Mouse (Mus musculus) urinary bladder, postnatal 36 days (tissue): ENCODE measurements at regions not wholly inside any gene's neighbourhood (a gene's known extent, or its start where the extent isn't known, plus 50 kb on each side); places are given as distances from the start of the nearest gene placed in this dataset.

Source experiments
- DNase-seq, 2 experiments: peaks; one replicate each; pipeline ENCODE4 v3.0.0; 2022; ENCODE audit warnings: low spot score in 2 of 2, mixed read lengths in 1 of 2

DNA sequence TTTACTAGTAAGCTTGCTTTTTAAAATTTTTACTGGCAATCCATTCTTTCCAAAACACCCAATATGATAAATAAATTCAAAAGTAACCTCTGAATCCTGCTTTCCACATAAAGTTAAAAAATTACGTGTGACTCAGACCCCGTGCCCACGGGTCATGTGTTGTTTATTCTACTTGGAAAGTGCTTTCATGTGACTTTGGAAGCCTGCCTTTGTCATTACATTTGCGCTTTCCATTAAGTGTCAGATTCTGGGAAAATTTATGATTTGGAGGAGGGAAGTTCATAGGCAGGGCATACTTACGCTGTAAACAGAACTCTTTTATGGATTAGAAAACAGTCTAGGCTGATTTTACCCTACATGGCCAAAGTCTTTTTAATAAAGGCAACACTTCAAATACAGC, 466.8 kb upstream of the Adamts5 start:
- no peak for DNase-seq

DNA sequence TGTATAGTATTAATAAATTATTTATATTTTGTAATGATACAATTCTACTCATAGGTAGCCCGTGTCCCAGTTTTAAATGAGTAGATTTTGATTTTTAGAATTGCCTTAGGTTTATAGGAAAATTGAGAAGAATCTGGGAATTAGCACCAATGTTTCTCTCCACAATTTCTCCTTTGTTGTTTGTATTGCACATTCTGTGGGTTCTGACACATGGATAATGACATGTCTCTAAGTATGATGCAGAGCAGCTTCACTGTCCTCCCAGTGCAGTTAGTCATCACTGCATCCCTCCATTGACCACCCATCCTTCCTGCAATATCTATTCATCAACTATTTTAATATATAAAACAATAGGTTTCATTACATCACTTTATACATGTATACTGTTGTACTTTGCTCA, 464.6 kb upstream of the Adamts5 start:
- no peak for DNase-seq

DNA sequence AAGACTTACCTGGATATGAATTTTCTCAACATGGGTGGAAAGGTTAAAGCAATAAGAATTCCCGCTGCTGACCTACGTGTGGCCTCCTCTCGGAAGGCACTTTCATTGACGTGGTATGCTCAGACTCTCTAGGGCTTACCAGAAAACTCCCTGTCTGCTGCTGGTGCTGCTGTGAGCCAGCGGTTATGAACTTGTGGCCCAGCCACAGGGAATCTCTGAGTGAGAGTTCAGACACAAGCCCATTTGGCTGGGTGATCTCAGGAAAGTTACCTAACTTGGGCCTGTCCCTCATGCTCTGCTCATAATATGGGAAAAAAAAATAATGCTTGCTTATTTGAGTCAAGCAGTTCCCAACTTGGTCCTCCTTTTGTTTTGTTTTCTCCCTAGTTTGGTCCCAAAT, 459.5 kb upstream of the Adamts5 start:
- no peak for DNase-seq

GRCm38 (mm10) chr16:86355036-86355435, 453.4 kb upstream of the Adamts5 start:
- DNase-seq = no peak

DNA sequence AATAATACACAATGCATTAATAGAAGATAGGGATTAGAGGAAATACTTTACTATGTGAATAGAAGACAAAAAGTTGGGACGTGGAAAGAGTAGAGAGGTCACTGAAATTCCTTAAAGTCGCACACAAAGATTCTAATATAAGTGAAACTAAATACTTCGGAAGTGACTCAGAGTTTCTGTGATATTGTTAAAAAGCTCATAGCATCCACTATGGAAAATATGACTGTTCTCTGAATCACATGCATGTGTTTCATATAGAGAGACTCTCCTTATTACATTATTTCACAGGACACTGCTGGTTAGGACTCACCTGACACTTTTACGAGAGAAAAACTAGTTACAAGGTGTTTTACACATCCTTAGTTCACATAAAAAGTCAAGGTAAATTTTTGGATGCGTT, 446.1 kb upstream of the Adamts5 start:
- DNase-seq = no peak

- DNase-seq = no peak
These were observed 445.3 kb upstream of the Adamts5 start for GRCm38 (mm10) chr16:86346916-86347315.

DNA sequence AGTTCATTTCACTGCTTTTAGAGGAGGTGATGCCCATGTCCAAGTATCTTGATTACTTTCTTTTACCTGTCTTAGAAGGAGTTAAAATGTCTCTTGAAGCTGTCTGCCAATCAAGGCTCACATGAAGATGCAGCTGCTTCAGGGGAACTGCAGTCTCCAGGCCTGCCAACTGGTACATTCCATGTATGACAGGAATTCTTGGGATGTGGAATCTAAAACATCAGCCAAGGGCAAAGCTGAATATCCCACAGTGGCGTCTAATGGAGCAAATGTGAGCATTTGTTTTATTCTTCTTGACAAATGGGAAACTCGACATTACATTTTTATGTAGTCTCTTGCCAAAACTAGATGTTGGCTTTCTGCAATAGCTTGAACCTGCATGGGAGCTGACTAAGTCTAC, 438.7 kb upstream of the Adamts5 start:
- DNase-seq = no peak

DNA sequence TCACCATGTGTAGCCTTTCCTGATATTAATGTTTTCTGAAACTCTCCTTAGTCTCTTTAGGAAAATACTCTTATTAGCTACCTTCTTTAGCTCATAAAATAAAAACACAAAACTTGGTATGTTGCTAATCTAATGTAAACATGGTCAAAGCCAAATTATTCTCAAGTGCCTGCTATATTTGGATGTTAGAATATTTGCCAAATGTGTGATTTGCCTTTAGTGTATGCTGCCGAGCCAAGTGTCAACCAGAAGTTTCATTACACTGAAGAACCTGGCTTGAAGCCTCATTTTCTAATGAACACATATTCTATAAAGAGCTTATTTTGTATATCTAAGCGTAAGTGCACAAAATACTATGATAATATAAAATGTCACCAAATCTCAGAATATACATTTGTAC, 423.8 kb upstream of the Adamts5 start:
- DNase-seq = no peak

DNA sequence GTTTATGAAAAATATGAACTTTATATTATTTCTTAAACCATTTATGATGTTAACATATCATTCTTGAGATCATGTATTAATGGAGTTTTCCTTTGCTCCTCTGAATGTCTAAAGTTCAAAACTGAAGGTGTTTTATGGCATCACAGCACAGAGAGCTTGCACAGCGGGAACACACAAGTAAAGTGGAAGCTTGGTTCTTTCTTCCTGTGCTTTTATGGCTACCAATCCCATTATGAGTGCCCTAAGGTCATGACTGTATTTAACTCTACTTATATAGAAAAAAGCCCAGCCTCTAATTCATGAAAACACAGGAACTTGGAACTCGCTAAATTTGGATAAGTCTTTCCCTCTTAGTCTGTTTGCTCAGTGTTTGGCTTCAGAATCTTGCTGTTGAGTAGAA, 417.3 kb upstream of the Adamts5 start:
- DNase-seq = no peak

GRCm38 (mm10) chr16:86309696-86310095, 408.1 kb upstream of the Adamts5 start:
- no peak for DNase-seq

GRCm38 (mm10) chr16:86303869-86304268, 402.2 kb upstream of the Adamts5 start:
- DNase-seq = no peak

DNA sequence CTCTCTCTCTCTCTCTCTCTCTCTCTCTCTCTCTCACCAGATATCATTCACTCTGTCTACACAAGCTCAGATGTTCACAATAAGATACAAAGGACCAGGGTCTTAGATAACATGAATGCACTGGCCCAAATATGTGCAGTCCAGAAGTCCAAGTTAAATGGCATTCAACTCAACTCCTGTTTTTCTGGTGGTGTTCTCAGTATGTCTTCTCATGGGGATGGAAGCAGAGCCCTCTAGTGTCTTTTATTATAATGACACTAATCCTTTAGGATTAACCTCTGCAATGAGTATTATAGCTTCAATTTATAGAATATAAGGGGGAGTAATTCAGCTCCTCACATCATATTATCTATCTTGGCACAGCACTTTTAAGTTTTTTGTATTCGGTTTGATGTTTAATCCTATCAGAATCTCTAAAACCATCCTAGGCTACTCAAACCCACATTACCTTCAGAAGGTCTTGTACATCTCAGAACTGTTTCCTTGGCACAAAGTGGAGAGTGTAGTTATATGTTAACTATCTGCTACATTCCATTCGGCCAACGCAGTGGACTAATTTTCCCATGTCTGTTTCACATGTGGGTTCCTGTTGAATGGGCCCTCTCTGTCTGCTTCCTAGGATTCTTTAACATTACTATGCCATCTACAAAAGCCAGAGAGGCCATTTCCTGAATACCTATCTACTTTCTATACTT, 401.0 kb upstream of the Adamts5 start:
- no peak for DNase-seq

DNA sequence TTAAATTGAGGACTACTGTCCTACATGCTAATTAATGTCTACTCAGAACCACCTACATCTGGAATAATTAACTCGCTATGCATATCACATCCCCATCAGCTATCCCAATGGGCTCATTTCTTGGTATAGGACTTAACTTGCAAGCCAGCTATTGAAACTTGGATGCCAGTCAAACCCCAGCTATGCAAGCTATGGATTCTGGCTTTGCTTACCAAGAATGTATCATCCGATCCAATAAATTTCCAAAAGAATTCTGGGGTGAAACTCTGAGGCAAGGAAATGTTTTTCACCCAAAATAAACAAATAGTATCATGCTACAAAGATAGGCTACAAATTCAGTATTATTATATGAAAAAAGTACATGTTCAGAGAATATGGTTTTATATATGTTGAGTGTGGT, 392.8 kb upstream of the Adamts5 start:
- no peak for DNase-seq

DNA sequence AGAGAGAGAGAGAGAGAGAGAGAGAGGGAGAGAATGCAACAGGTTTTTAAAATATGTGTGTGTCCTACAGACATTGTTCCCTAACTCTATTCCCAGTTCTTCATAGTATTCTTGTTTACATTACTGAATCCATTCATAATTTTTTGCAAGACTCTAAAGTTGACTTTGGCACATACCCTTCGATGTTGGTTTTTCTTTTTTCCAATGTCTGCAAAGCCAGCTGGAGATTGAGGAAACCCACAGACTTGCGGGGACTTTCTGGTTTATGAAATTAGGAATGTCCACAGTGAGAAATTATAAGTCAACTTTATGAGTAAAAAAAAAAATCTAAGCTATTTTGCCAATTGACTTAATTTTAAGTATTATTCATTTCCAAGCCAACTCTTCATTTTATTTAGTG, 379.7 kb upstream of the Adamts5 start:
- DNase-seq = no peak

DNA sequence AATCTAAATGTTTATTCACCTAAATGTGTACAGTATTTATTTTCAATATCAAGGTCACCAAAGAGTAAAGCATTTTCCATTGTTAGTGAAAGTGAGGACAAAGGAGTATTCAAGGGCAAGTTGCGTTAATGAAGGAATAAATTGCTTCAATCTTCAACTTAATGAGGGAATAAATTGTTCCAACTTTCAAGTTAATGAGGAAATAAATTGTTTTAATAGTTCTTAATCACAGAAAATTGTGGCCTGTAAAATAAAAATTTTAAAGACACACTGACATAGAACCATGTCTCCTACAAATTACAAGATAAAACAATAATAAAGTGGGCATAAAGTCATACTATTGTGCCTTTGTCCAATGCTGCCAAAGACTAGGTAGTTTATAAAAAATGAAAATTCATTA, 375.4 kb upstream of the Adamts5 start:
- no peak for DNase-seq

DNA sequence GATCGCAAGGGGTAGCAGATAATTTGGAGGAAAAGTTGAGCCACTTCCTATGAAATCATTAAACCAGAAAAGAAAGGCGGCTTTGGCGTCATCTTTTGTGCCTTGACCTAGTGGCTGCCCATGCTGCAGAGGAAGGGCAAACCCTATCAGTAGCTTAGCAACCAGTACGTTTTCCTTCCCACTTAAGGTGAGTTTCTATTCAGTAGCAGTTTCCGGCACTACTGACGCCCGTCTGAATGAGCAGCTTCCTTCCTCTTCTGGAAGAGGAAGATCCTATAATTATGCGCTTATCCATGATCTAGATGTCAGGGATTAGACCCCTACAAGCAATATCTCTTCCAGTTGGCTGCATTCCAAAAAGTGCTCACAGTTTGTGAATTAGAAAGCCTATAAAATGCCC, 360.0 kb upstream of the Adamts5 start:
- no peak for DNase-seq

DNA sequence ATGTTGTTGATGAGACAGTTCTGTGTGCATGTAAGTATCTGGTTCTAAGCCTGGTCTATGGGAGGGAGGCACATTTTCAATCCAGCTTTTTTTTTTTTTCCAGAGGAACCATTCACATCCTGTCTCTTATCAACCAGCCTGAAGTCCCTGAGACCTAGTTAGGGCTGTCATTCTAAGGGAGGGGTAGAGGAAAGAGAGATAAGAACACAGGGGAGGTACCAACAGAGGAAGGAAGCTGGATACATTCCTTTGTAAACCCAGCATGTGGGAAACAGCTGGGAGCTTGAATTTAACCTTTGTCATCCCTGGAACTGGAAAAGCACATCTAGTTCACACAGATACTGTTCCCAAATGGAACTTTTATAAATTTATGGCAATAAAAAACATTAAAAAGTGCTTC, 351.0 kb upstream of the Adamts5 start:
- DNase-seq = no peak

GRCm38 (mm10) chr16:86250021-86250420, 348.4 kb upstream of the Adamts5 start:
- DNase-seq = peak in 1 of 2 experiments; percentile 37

DNA sequence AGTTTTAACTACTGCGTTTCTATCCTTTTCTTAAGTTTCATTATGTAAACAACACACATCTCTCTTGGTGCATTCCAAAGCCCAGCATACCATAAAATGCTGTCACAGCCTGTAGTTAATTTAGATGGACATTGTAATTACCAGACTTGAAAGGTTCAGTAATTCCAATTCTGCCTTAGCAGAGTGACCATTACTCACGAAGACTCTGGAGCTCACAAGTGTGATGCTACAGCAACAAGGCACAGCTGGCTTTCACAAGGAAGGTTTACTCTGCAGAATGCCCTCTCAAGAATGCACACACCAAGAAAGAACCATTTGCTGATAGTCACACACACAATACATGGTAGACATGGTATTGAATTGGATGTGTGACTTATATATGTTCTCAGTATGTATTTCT, 342.6 kb upstream of the Adamts5 start:
- no peak for DNase-seq

GRCm38 (mm10) chr16:86242766-86243510, 341.3 kb upstream of the Adamts5 start:
- no peak for DNase-seq

DNA sequence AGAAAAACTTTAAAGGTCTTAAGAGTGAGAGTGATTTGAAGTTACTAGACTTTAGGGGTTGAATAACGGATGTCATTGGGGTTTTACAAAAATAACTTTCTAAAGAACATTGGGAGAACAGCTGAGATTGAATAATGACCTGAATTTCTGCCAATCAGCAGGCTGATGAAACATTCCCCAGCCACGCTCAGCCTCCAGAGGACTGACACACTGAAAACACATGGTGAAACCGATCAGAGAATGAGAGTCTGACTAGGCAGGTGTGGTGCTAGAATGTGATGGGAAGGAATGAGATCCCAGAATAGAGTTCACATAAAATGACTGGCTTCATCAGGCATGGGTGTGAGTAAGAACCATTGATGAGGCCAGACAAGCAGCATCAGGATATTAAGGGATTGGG, 321.4 kb upstream of the Adamts5 start:
- DNase-seq = peak in 1 of 2 experiments; percentile 12

- no peak for DNase-seq
These were observed 308.9 kb upstream of the Adamts5 start for GRCm38 (mm10) chr16:86210547-86210946.

DNA sequence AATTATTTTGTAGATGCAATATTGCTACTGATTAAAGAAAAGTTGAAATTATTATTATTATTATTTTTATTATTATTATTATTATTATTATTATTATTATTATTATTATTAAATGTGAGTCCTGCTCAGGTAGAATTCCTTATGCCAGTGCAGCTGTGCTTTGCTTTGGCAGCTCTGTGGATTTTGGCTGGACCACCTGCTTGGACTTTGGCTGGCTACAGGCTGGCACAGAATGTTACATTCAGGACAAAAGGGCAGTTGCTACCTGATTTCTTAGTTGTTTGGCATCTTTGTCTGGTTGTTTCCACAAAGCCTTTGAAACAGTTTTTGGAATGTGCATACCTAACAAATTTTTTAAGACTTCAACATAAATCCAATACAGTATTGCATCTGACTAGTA, 307.7 kb upstream of the Adamts5 start:
- no peak for DNase-seq

DNA sequence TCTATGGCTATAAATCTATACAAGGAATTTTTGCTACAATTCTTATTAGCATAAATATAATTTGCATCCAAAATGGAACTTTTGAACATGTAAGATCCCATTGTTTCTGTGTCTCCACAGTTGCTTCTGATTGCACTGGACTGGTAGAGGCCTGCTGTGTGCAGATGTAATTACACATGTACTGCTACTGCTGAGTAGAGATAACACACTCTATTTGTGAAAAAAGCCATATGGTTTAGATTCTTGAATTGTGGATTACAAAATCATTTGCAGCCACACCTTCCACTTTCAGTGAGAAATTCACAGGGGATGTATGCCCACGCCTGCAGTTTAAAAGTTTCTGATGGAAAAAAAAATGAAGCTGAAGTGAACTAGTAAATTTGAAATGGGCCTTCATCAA, 288.2 kb upstream of the Adamts5 start:
- DNase-seq = no peak
